Mouse (Mus musculus) activated CD4-positive, CD25-positive, alpha-beta regulatory T cell (primary cell): ENCODE results near the gene Zfp3. TPM values are rescaled to one million over a fixed set of nuclear protein-coding genes. Genes with fewer than 3 reads are reported as not detected.

Experiments used
- polyA plus RNA-seq, 2 experiments: library from polyadenylated mRNA; unstranded; fragments of 100-300 nt; shearing (Covaris generic); gene quantifications; one replicate each; pipeline ENCODE4 v1.2.1; 2017

Zfp3 gene
- 1 to 10 TPM; 7.3 to 7.5 TPM for polyA plus RNA-seq

GRCm38 (mm10) chr11:70763936-70764808 is at the start of gene Zfp3:
Gene Zfp3 (plus strand): TSS chr11:70764209.

GRCm38 (mm10) chr11:70812365-70812764 is 48.4 kb downstream of the Zfp3 start, which contains the start of gene Scimp:
Gene Scimp (minus strand): TSS chr11:70812586.

Other genes starting within 250 kb of the Zfp3 start
- gene Vmo1, start 249.6 kb upstream of the Zfp3 start, polyA plus RNA-seq = not detected
- under 1 TPM in 1 of 2 experiments, not detected in 1; 0.52 TPM for gene Gltpd2, start 245.0 kb upstream of the Zfp3 start, polyA plus RNA-seq
- gene Psmb6, start 238.8 kb upstream of the Zfp3 start, polyA plus RNA-seq = 100 to 1,000 TPM; 304 to 369 TPM
- not detected for gene Gm40193, start 231.3 kb upstream of the Zfp3 start, polyA plus RNA-seq
- 1 to 10 TPM; 2.3 to 3.0 TPM for gene Pld2, start 224.1 kb upstream of the Zfp3 start, polyA plus RNA-seq
- 10 to 100 TPM; 14.6 to 17.0 TPM for gene Mink1, start 201.3 kb upstream of the Zfp3 start, polyA plus RNA-seq
- gene 4930544D05Rik, start 148.4 kb upstream of the Zfp3 start, polyA plus RNA-seq = under 1 TPM in 1 of 2 experiments, not detected in 1; 0.26 TPM
- 1 to 10 TPM in 1 of 2 experiments, under 1 TPM in 1; 0.88 to 1.7 TPM for gene Chrne, start 145.0 kb upstream of the Zfp3 start, polyA plus RNA-seq
- gene Gp1ba, start 125.1 kb upstream of the Zfp3 start, polyA plus RNA-seq = under 1 TPM in 1 of 2 experiments, not detected in 1; 0.90 TPM
- 100 to 1,000 TPM; 284 to 341 TPM for gene Rnf167, start 117.0 kb upstream of the Zfp3 start, polyA plus RNA-seq
- 100 to 1,000 TPM; 159 to 161 TPM for gene Slc25a11, start 116.7 kb upstream of the Zfp3 start, polyA plus RNA-seq
- gene Pfn1, start 109.6 kb upstream of the Zfp3 start, polyA plus RNA-seq = 1,000 to 10,000 TPM; 4,890 to 5,701 TPM
- 10 to 100 TPM; 16.2 to 18.7 TPM for gene Eno3, start 107.0 kb upstream of the Zfp3 start, polyA plus RNA-seq
- gene Spag7, start 94.8 kb upstream of the Zfp3 start, polyA plus RNA-seq = 10 to 100 TPM; 76.6 to 85.5 TPM
- gene Camta2, start 76.1 kb upstream of the Zfp3 start, polyA plus RNA-seq = 10 to 100 TPM; 29.8 to 41.1 TPM
- gene Inca1, start 64.1 kb upstream of the Zfp3 start, polyA plus RNA-seq = under 1 TPM in 1 of 2 experiments, not detected in 1; 0.27 TPM
- 1 to 10 TPM; 2.6 to 3.9 TPM for gene Kif1c, start 63.7 kb upstream of the Zfp3 start, polyA plus RNA-seq
- under 1 TPM; 0.35 to 0.64 TPM for gene Scimp, start 48.4 kb downstream of the Zfp3 start, polyA plus RNA-seq
- gene Rabep1, start 80.6 kb downstream of the Zfp3 start, polyA plus RNA-seq = 10 to 100 TPM; 35.0 to 39.0 TPM
- 100 to 1,000 TPM; 101 to 116 TPM for gene Nup88, start 205.8 kb downstream of the Zfp3 start, polyA plus RNA-seq
- gene Rpain, start 206.0 kb downstream of the Zfp3 start, polyA plus RNA-seq = 10 to 100 TPM; 61.3 to 94.2 TPM
- 100 to 1,000 TPM; 102 to 146 TPM for gene C1qbp, start 218.8 kb downstream of the Zfp3 start, polyA plus RNA-seq
- gene Dhx33, start 240.2 kb downstream of the Zfp3 start, polyA plus RNA-seq = 10 to 100 TPM; 11.0 to 12.9 TPM